Mouse (Mus musculus) right cerebral cortex, adult 2 months (tissue): Measurements from ENCODE around the gene Gimap4.

ENCODE experiments used
- DNase-seq, 2 experiments: peaks; one replicate each; pipeline ENCODE4 v3.0.0; 2021 to 2022; ENCODE audit warnings: low spot score in 2 of 2

Gene Gimap4

DNA sequence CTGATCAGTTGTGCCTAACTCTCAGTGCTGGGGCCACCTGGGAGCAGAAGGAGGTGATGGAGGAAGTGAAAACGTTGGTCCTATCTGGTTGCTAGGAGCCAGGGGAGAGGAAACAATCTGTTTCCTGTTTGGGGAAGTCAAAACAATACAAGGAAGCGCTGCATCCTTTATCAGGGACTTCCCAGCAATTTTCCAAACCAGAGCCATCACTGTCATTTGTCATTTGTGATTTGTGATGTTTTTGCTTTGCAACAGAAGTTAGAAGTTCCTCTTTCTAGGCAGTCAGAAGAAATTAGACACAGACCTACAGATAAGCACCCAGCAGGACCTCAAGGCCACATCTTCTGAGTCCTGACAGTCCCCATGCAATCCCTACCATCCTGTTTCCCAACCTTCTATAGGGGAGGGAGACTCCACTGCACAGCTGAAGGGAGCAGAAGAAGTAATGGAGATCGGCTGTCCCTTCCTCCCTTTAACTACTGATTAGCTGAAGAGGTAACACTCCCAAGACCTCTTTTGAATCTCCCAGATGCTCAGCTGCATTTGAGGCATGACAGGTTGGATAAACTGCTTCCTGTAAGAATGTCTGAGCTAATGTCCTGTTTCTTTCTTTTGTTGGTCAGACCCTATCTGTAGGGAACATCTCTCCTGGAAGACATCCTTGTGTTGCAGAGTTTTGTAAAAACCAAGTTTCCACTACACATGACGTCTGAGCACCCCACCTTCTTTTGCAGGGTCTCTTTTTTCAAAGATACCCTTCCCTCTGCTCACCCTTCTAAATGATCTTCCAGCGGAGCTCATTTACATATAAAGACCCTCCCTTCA lies 16.1 kb downstream of the Gimap4 start:
- DNase-seq: no peak

DNA sequence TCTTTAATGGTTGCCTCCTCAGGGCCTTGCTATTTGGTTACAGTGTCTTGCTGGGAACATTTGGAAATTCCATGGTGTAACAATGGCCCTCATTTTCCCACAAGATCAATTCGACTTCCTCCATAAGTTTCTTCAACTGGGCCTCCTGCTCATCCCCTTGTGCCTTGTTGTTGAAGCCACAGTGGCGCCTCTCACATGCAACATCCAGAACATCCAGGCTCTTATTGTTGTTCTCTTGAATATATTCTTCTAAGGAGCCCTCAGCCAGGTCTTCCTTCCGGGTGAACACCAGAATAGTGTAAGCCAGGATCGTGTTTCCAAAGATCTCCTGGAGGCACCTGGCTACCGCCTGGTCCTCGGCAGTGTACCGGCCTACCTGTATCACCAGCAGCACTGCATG lies 17.8 kb downstream of the Gimap4 start:
- no peak for DNase-seq

GRCm38 (mm10) chr6:48702601-48703000 lies 18.3 kb downstream of the Gimap4 start:
- DNase-seq: no peak

DNA sequence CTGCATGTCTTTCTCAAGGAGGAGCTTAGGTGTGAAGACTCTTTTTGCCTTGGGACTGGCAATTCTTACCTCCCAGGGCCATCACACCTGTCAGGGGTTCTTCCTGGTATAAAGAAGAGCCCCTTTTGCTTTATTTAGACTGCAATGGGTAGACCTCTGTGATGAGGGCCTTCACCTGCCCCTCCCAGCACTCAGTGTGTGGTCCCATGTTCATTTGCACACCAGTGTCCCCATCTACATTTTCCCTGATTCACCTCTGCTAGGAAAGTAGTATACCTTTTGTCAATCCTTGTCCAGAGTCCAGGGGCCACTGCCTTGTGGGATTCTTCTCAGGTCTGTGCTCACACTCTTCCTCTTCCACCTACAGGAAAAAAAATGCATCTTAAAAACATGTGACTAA lies 19.8 kb downstream of the Gimap4 start:
- DNase-seq: no peak

- no peak for DNase-seq
Observed at GRCm38 (mm10) chr6:48706130-48706529, 21.8 kb downstream of the Gimap4 start.

DNA sequence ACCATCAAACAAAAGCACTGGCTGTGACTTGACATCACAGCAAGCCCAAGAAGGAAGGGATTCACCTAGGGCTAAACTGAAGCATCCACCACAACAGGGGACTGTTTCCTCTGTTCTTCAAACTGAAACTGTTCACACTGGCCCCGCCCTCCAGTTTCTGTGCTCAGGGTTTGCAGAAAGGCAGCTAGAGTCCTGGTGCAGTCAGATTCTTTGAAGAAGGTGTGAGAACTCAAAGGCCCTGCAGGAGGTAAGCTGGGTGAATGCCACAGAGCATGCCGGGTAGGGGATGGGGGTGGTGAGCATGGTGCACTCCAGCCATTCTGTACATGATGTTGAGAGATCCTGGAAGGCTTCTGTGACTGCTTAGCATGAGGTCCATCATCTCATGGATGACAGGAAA lies 34.1 kb downstream of the Gimap4 start, which contains the start of the genes Gm28053 and Gimap7:
Gene Gm28053, plus strand, starts transcription at position 153 of the 400 bp plus-strand sequence.
Gene Gimap7, plus strand, starts transcription at position 167 of the 400 bp plus-strand sequence.
- DNase-seq: no peak

- DNase-seq: no peak
Observed at GRCm38 (mm10) chr6:48720326-48720725, 36.0 kb downstream of the Gimap4 start.

DNA sequence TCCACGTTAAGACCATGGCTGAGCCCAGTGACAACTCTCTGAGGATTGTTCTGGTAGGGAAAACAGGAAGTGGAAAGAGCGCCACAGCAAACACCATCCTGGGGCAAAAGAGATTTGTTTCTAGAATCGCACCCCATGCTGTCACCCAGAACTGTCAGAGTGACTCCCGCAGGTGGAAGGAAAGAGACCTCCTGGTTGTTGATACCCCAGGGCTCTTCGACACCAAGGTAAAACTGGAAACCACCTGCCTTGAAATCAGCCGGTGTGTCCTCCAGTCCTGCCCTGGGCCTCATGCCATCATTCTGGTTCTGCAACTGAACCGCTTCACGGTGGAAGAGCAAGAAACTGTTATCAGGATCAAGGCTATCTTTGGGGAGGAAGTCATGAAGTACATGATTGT lies 39.1 kb downstream of the Gimap4 start:
- no peak for DNase-seq

DNA sequence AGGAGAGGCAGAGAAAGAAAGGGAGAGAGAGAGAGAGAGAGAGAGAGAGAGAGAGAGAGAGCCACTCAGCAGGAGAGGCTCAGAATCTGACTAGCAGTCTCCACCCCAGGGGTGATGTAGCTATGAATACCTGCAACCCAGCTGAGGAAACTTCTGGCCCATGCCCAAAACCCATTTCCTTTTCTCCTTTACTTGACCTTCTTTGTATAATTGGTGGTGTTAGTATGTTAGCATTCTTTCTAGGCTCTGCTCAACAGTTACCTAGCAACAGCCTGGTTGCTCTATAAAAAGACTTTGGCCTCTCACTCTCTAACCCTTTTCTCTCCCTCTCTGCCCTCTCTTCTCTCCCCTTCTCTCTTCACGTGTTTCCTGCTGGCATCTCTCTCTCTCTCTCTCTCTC lies 41.1 kb downstream of the Gimap4 start:
- DNase-seq: peak; percentile 22 to 23

DNA sequence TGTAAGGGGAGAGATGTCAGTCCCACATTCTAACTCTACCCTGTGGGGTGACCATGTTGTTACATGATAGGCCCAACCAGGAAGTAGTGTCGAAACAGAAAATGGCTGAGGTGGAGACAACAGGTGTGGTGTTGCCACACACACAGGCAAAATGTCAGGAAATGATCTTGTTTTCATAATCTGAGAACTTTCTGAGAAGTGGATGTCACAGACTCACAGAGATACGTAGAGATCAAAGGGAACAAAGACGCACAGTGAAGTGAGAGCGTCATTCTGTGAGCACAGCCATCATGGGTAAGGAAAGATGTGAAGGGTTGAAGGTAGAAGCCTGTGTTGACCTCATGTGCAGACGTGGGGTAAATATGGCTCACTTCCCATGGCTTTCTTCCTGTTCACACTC lies 43.4 kb downstream of the Gimap4 start:
- DNase-seq: no peak

DNA sequence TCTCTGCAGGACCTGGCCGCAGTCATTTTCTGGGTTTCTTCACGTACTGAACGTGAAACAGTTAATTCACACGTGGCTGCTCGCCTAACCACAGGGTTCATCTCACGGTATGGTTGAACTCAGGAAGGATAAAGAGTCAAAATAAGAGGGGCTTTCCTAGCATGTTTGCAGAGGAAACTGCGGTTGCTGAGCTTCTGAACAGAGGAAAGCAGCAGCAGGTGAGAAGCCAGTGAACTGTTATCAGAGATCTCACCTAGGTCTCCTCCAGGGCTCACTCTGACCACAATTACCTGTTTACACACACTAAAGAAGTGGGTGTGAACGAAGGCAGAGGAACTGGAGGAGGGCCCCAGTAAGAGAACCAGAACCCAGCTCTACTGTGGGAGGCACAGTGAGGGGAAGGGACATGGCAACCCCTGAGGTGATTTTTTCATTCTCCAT lies 48.5 kb downstream of the Gimap4 start:
- DNase-seq: no peak

DNA sequence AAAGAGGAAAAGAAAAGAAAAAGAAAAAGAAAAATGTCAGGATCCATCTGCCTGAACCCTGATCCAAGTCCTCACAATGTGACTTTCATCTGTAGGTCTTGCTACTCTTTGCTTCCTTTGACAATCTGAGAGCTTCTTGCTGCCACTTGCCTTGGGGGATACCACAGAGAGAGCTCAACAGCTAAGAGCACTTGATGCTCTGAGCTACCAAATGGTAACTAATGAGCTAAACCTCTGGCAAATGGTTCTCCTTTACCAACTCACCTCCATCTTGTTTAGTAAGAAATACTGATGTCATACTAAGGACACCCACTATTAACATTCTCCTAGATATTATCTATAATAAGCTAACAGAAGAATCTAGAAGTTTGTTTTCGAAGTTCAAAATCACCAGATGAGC lies 49.3 kb downstream of the Gimap4 start:
- DNase-seq: no peak

- DNase-seq: no peak
Observed at GRCm38 (mm10) chr6:48737053-48737452, 52.7 kb downstream of the Gimap4 start.

GRCm38 (mm10) chr6:48737688-48738087 lies 53.3 kb downstream of the Gimap4 start:
- DNase-seq: no peak

- no peak for DNase-seq
Observed at GRCm38 (mm10) chr6:48738961-48739779, 54.8 kb downstream of the Gimap4 start, which contains the start of gene Gimap1. TSS of gene Gimap1 (plus strand) at chr6:48739054.

DNA sequence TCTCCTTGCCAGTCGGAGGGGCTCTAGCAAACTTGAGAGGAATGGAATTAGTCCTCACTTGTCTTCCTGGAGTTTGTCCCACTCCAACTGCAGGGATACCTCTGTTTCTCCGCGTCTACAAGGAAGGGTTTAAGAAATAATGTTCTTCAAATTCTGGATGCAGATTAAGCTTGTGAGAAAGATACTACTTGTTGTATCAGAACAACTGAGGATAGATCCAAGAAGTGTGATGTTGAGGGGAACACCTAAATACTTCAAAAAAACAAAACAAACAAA lies 55.4 kb downstream of the Gimap4 start:
- no peak for DNase-seq

DNA sequence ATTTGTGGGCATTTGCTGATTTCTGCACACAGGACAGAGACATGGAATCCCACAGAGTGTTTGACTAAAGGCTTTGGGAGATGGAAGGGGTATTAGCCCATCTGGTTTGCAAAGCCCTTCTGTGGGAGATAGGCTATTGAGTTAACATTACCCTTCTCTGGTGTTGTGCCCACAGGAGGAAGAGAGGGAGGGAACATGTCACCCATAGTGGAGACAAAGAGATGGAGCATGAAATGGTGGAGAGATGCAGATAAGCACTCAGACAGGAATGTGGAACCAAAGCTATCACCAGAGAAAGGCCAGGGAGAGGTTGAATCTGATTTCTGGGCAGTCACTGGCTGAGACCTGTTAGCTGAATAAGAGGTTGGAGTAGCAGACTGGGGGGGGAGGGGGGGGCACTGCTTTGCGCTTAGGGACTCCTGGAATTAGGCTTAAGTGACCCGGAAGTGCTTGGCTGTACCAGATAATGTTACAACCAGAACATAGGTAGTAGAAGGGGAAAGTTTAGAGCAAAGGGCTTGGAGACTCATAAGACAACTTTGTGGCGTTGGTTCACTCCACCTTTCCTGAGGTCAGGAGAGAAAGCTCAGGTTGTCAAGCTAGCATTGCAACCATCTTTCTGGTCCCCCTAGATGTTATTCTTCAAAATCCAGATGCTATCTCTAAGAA lies 56.3 kb downstream of the Gimap4 start:
- no peak for DNase-seq

GRCm38 (mm10) chr6:48741273-48741672 lies 56.9 kb downstream of the Gimap4 start:
- no peak for DNase-seq
